Mouse (Mus musculus): ENCODE data around the gene Capn1. TPM values are rescaled to one million over a fixed set of nuclear protein-coding genes. Genes with fewer than 3 reads are reported as not detected.

Capn1 gene
- 13.9 and 14.2 TPM in 2 replicates for polyA plus RNA-seq (2015; fragmentation: Nextera tagmentation; extraction: Ambion mirVana)

GRCm38 (mm10) chr19:6015511-6016315, at the start of gene Capn1:
Capn1 (minus strand) TSS chr19:6015897.

DNA sequence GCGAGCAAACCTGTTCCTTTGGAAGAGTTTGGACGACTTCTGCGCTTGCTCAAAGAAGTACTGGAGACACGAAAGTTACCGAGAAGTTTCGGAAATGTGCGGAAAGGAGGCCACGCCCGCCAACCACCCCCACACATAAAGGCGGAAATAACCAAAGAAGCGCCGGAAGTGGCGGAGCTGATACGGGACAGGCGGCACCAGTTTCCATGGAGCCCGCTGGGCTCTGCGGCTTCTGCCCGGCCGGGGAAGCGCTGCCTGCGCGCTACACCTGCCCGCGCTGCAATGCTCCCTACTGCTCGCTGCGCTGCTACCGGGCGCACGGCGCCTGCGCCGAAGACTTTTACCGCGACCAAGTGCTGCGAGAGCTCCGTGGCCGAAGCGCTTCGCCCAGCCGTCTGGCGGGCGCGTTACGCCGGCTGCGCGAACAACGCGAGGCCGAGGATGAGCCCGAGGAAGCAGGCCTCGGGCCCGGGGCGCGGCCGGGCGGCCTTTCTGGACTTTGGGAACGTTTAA, 45.4 kb upstream of the Capn1 start, which contains the start of gene Znhit2:
Znhit2 (plus strand) TSS at position 172 of the 513 bp plus-strand sequence.

GRCm38 (mm10) chr19:6057313-6058096, 41.8 kb upstream of the Capn1 start, which contains the start of the genes Mrpl49 and Fau:
Mrpl49 (minus strand) TSS chr19:6057785.
Fau (plus strand) TSS chr19:6057844.

DNA sequence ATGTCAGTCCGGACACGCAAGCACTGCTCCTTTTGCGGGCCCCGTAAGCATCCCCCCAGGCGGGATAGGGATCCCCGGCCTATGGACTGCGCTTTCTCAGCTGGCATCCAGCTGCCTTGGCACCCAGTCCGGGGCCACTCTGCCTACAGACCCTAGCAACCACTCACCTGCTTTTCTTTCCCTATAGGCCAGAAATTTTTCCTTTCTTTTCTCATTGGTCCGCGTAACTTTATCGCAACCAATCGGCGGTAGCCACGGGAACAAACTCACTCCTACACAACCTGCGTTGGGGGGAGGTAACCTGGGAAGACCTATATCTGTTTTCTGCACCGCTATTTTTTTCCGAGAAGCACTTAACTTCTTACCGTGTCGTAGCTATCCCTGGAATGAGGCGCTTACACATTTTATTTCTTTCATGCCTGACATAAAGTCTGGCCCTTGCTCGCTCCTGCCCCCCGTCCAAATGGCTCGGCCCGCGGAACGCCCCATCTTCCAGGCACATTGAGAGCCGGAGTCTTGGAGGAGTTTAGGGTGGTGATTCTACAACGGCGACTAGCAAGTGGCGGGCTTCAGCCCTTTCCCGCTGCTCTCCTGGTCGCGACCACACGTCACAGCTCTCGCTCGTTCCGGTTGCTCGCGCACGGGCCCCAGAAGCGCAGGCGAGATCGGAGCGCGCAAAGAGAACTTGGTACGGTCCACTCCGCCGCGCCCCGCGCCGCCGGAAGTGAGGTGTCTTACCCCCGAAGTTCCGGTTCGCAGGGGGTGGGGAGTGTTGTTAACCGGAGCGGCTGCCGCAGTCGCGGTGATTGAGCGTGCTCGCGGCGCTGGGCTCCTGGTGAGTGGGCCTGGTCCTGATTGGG, 30.8 kb upstream of the Capn1 start, which contains the start of gene Syvn1:
Syvn1 (plus strand) TSS at position 283 of the 860 bp plus-strand sequence.

DNA sequence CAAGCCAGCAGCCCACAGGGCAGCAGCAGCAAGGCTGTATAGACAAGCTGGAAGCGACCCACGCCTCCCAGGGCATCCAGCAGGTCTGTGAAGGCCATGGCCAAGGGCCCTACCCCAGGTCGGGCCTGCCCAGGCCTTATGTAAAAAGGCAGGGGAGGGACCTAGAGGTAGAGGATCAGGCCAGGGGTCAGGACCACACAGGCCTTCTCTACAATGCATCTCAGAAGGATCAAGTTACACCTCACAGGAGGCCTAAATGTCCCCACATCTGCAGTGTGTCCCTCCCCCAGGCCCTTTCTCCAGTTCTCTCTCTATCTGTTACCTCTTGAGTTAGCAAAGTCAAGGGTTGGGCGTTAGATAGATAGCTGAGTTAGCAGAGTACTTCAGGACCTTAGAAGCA, 29.7 kb downstream of the Capn1 start, which contains the start of gene Slc22a20:
Slc22a20 (minus strand) TSS at position 101 of the 400 bp plus-strand sequence.

GRCm38 (mm10) chr19:5963883-5964562, 51.7 kb downstream of the Capn1 start, which contains the start of gene Pola2:
Pola2 (minus strand) TSS chr19:5964202.

Small RNA genes within 50 kb of the gene (microRNA-seq; reads per million reads assigned to microRNA genes)
- 1.8 reads per million for gene Mir6988 (ENCODE audit: borderline replicate concordance, insufficient number of aligned reads)

Other genes starting within 250 kb of the Capn1 start
- 50.3 and 69.4 TPM in 2 replicates for gene Scyl1, start 244.5 kb downstream of the Capn1 start, polyA plus RNA-seq (2015; fragmentation: Nextera tagmentation; extraction: Ambion mirVana)
- gene Frmd8, start 140.6 kb downstream of the Capn1 start, polyA plus RNA-seq (2015; fragmentation: Nextera tagmentation; extraction: Ambion mirVana) = 19.3 and 42.3 TPM in 2 replicates
- gene Slc25a45, start 138.1 kb downstream of the Capn1 start, polyA plus RNA-seq (2015; fragmentation: Nextera tagmentation; extraction: Ambion mirVana) = 9.9 and 23.2 TPM in 2 replicates
- gene Tigd3, start 121.7 kb downstream of the Capn1 start, polyA plus RNA-seq (2015; fragmentation: Nextera tagmentation; extraction: Ambion mirVana) = 2.2 and 3.1 TPM in 2 replicates
- 52.8 and 74.8 TPM in 2 replicates for gene Dpf2, start 102.9 kb downstream of the Capn1 start, polyA plus RNA-seq (2015; fragmentation: Nextera tagmentation; extraction: Ambion mirVana)
- gene Cdc42ep2, start 91.1 kb downstream of the Capn1 start, polyA plus RNA-seq (2015; fragmentation: Nextera tagmentation; extraction: Ambion mirVana) = 10.5 and 12.6 TPM in 2 replicates
- gene Pola2, start 51.7 kb downstream of the Capn1 start, polyA plus RNA-seq (2015; fragmentation: Nextera tagmentation; extraction: Ambion mirVana) = 19.6 and 27.3 TPM in 2 replicates
- not detected in 2 replicates for gene Slc22a20, start 29.8 kb downstream of the Capn1 start, polyA plus RNA-seq (2015; fragmentation: Nextera tagmentation; extraction: Ambion mirVana)
- gene Syvn1, start 30.7 kb upstream of the Capn1 start, polyA plus RNA-seq (2015; fragmentation: Nextera tagmentation; extraction: Ambion mirVana) = 20.3 and 29.1 TPM in 2 replicates
- 47.4 and 63.4 TPM in 2 replicates for gene Mrpl49, start 41.9 kb upstream of the Capn1 start, polyA plus RNA-seq (2015; fragmentation: Nextera tagmentation; extraction: Ambion mirVana)
- 839 and 888 TPM in 2 replicates for gene Fau, start 41.9 kb upstream of the Capn1 start, polyA plus RNA-seq (2015; fragmentation: Nextera tagmentation; extraction: Ambion mirVana)
- 35.7 and 47.8 TPM in 2 replicates for gene Znhit2, start 45.3 kb upstream of the Capn1 start, polyA plus RNA-seq (2015; fragmentation: Nextera tagmentation; extraction: Ambion mirVana)
- gene Tm7sf2, start 52.5 kb upstream of the Capn1 start, polyA plus RNA-seq (2015; fragmentation: Nextera tagmentation; extraction: Ambion mirVana) = 14.7 and 17.7 TPM in 2 replicates
- 44.2 and 52.3 TPM in 2 replicates for gene Vps51, start 61.3 kb upstream of the Capn1 start, polyA plus RNA-seq (2015; fragmentation: Nextera tagmentation; extraction: Ambion mirVana)
- not detected in 2 replicates for gene Tmem262, start 64.1 kb upstream of the Capn1 start, polyA plus RNA-seq (2015; fragmentation: Nextera tagmentation; extraction: Ambion mirVana)
- gene Gm28374, start 66.4 kb upstream of the Capn1 start, polyA plus RNA-seq (2015; fragmentation: Nextera tagmentation; extraction: Ambion mirVana) = 0.28 and 0.91 TPM in 2 replicates
- gene Zfpl1, start 69.1 kb upstream of the Capn1 start, polyA plus RNA-seq (2015; fragmentation: Nextera tagmentation; extraction: Ambion mirVana) = 47.0 and 62.8 TPM in 2 replicates
- gene Cdca5, start 69.1 kb upstream of the Capn1 start, polyA plus RNA-seq (2015; fragmentation: Nextera tagmentation; extraction: Ambion mirVana) = 8.0 and 9.5 TPM in 2 replicates
- gene AC131692.1, start 78.5 kb upstream of the Capn1 start, polyA plus RNA-seq (2015; fragmentation: Nextera tagmentation; extraction: Ambion mirVana) = 0.41 TPM in 1 of 2 replicates, not detected in the other
- gene Naaladl1, start 89.9 kb upstream of the Capn1 start, polyA plus RNA-seq (2015; fragmentation: Nextera tagmentation; extraction: Ambion mirVana) = 0.28 and 0.61 TPM in 2 replicates
- 28.5 and 29.2 TPM in 2 replicates for gene Sac3d1, start 102.8 kb upstream of the Capn1 start, polyA plus RNA-seq (2015; fragmentation: Nextera tagmentation; extraction: Ambion mirVana)
- gene Snx15, start 112.4 kb upstream of the Capn1 start, polyA plus RNA-seq (2015; fragmentation: Nextera tagmentation; extraction: Ambion mirVana) = 21.4 and 22.6 TPM in 2 replicates
- 0.47 and 0.60 TPM in 2 replicates for gene Batf2, start 125.1 kb upstream of the Capn1 start, polyA plus RNA-seq (2015; fragmentation: Nextera tagmentation; extraction: Ambion mirVana)
- 101 and 106 TPM in 2 replicates for gene Arl2, start 125.7 kb upstream of the Capn1 start, polyA plus RNA-seq (2015; fragmentation: Nextera tagmentation; extraction: Ambion mirVana)
- gene Majin, start 168.5 kb upstream of the Capn1 start, polyA plus RNA-seq (2015; fragmentation: Nextera tagmentation; extraction: Ambion mirVana) = 0.46 and 0.73 TPM in 2 replicates
- 148 and 158 TPM in 2 replicates for gene Gpha2, start 210.5 kb upstream of the Capn1 start, polyA plus RNA-seq (2015; fragmentation: Nextera tagmentation; extraction: Ambion mirVana)
- 41.5 and 44.1 TPM in 2 replicates for gene Ppp2r5b, start 220.0 kb upstream of the Capn1 start, polyA plus RNA-seq (2015; fragmentation: Nextera tagmentation; extraction: Ambion mirVana)
- 5.9 and 10.4 TPM in 2 replicates for gene Atg2a, start 225.8 kb upstream of the Capn1 start, polyA plus RNA-seq (2015; fragmentation: Nextera tagmentation; extraction: Ambion mirVana)